Mouse (Mus musculus): ENCODE measurements around the gene Olfr1058.
"Not testable (repeated sequence)": the region's sequence is repeated elsewhere in the genome, so short reads cannot be mapped to it uniquely, and the experiment has no call there.

The Olfr1058 gene
- long read RNA-seq, experiment 1: 0 reads
- long read RNA-seq, experiment 2: 0 reads

- intact Hi-C loops (cut with DNase I): not testable (repeated sequence)
These were observed at the start of gene Olfr1058 for GRCm38 (mm10) chr2:86388461-86388860. Gene Olfr1058, minus strand, starts transcription at chr2:86388561.

- intact Hi-C loops (cut with DNase I): not testable (repeated sequence)
These were observed 40.1 kb upstream of the Olfr1058 start for GRCm38 (mm10) chr2:86428511-86428910.

- intact Hi-C loops (cut with DNase I): not testable (repeated sequence)
These were observed 38.3 kb upstream of the Olfr1058 start, which contains the start of gene Olfr1062 for GRCm38 (mm10) chr2:86426649-86427048. Gene Olfr1062, minus strand, starts transcription at chr2:86426749.

- intact Hi-C loops (cut with DNase I): no loop called here
These were observed 25.6 kb upstream of the Olfr1058 start, which contains the start of gene Olfr1061 for GRCm38 (mm10) chr2:86413950-86414349. Gene Olfr1061, minus strand, starts transcription at chr2:86414050.

- intact Hi-C loops (cut with DNase I): no loop called here
These were observed 6.8 kb upstream of the Olfr1058 start for GRCm38 (mm10) chr2:86395114-86395513.

GRCm38 (mm10) chr2:86378293-86378692 lies 10.1 kb downstream of the Olfr1058 start, which contains the start of gene Olfr1057:
Gene Olfr1057, minus strand, starts transcription at chr2:86378393.
- intact Hi-C loops (cut with DNase I): no loop called here

GRCm38 (mm10) chr2:86366342-86366741 lies 22.0 kb downstream of the Olfr1058 start:
- intact Hi-C loops (cut with DNase I): not testable (repeated sequence)

- intact Hi-C loops (cut with DNase I): no loop called here
These were observed 26.0 kb downstream of the Olfr1058 start, which contains the start of gene Olfr1056 for GRCm38 (mm10) chr2:86362369-86362768. Gene Olfr1056, minus strand, starts transcription at chr2:86362469.

GRCm38 (mm10) chr2:86351751-86352150 lies 36.6 kb downstream of the Olfr1058 start:
- intact Hi-C loops (cut with DNase I): not testable (repeated sequence)

GRCm38 (mm10) chr2:86350184-86350583 lies 38.2 kb downstream of the Olfr1058 start, which contains the start of gene Olfr1055:
Gene Olfr1055, minus strand, starts transcription at chr2:86350284.
- intact Hi-C loops (cut with DNase I): no loop called here

GRCm38 (mm10) chr2:86335333-86335732 lies 53.0 kb downstream of the Olfr1058 start, which contains the start of gene Olfr1054:
Gene Olfr1054, minus strand, starts transcription at chr2:86335433.
- intact Hi-C loops (cut with DNase I): no loop called here

Data from adrenal gland (tissue).